Mouse (Mus musculus) MEL (cell line): ENCODE data around the gene Cobll1. TPM values are rescaled to one million over a fixed set of nuclear protein-coding genes. Genes with fewer than 3 reads are reported as not detected.

ENCODE experiments used
- DNase-seq: peaks from one replicate; pipeline ENCODE4 v3.0.0; 2011; ENCODE audit warnings: low read depth, low spot score
- H3K27ac ChIP-seq: 2 replicates; pipeline ENCODE4 v1.5.1; 2012; ENCODE audit warnings: low read depth, mild to moderate bottlenecking, control low read depth, low read length, moderate library complexity; ENCODE audit not compliant: control insufficient read depth
- H3K27me3 ChIP-seq, 2 experiments: fragments of 150-350 bp in 1 of 2; sonication (generic) in 1 of 2; 2 replicates each; pipeline ENCODE4 v1.6.1; 2012; ENCODE audit warnings: low read length in 2 of 2, mild to moderate bottlenecking in 2 of 2, improper control_type of control experiment in 1 of 2, moderate library complexity in 1 of 2; ENCODE audit not compliant: insufficient read depth in 2 of 2, control insufficient read depth in 1 of 2
- H3K36me3 ChIP-seq, 2 experiments: 2 replicates each; pipeline ENCODE4 v1.6.1; 2012 to 2014; ENCODE audit warnings: low read length in 2 of 2, improper control_type of control experiment in 1 of 2, inconsistent platforms in 1 of 2, mild to moderate bottlenecking in 1 of 2; ENCODE audit not compliant: insufficient read depth in 2 of 2, control insufficient read depth in 1 of 2
- H3K4me1 ChIP-seq, 2 experiments: fragments of 150-350 bp in 1 of 2; sonication (generic) in 1 of 2; 2 replicates each; pipeline ENCODE4 v1.6.1; 2012; ENCODE audit warnings: low read length in 2 of 2, improper control_type of control experiment in 1 of 2, mild to moderate bottlenecking in 1 of 2; ENCODE audit not compliant: insufficient read depth in 2 of 2, control insufficient read depth in 1 of 2
- H3K4me3 ChIP-seq, 2 experiments: fragments of 150-350 bp in 1 of 2; sonication (generic) in 1 of 2; 2 replicates each; pipeline ENCODE4 v1.5.1; 2012; ENCODE audit warnings: low read depth in 2 of 2, low read length in 2 of 2, mild to moderate bottlenecking in 2 of 2, moderate library complexity in 2 of 2, control low read depth in 1 of 2, improper control_type of control experiment in 1 of 2; ENCODE audit not compliant: control insufficient read depth in 1 of 2, insufficient read depth in 1 of 2
- H3K79me2 ChIP-seq: 2 replicates; pipeline ENCODE4 v1.6.1; 2012; ENCODE audit warnings: mild to moderate bottlenecking, low read length, moderate library complexity; ENCODE audit not compliant: control insufficient read depth, poor library complexity, insufficient read depth
- H3K9ac ChIP-seq: 2 replicates; pipeline ENCODE4 v1.6.1; 2012; ENCODE audit warnings: low read depth, mild to moderate bottlenecking, control low read depth, low read length, moderate library complexity; ENCODE audit not compliant: control insufficient read depth, poor library complexity, severe bottlenecking
- H3K9me3 ChIP-seq: fragments of 150-350 bp; sonication (generic); replicated peaks from 2 replicates; pipeline ENCODE4 v1.6.1; 2012; ENCODE audit warnings: mild to moderate bottlenecking, low read length, improper control_type of control experiment, moderate library complexity; ENCODE audit not compliant: insufficient read depth
- CHD1 ChIP-seq: IDR thresholded peaks from 2 replicates; pipeline ENCODE4 v1.6.1; 2012; ENCODE audit warnings: low read depth, mild to moderate bottlenecking, inconsistent platforms, low read length, improper control_type of control experiment
- CHD2 ChIP-seq: IDR thresholded peaks from 2 replicates; pipeline ENCODE4 v1.6.1; 2011; ENCODE audit warnings: low read length, improper control_type of control experiment
- CTCF ChIP-seq, 3 experiments: IDR thresholded peaks in 2 of 3; conservative IDR thresholded peaks in 1 of 3; 2 replicates each; pipeline ENCODE4 v1.5.1; 2011 to 2012; ENCODE audit warnings: low read length in 3 of 3, low read depth in 2 of 3, mild to moderate bottlenecking in 2 of 3, improper control_type of control experiment in 1 of 3, inconsistent platforms in 1 of 3, mixed read lengths in 1 of 3, moderate library complexity in 1 of 3; ENCODE audit not compliant: control insufficient read depth in 1 of 3, insufficient read depth in 1 of 3, poor library complexity in 1 of 3, severe bottlenecking in 1 of 3
- E2F4 ChIP-seq: IDR thresholded peaks from 2 replicates; pipeline ENCODE4 v1.6.1; 2011; ENCODE audit warnings: low read depth, low read length, improper control_type of control experiment, borderline replicate concordance
- ETS1 ChIP-seq: IDR thresholded peaks from 2 replicates; pipeline ENCODE4 v1.6.1; 2012; ENCODE audit warnings: low read depth, mild to moderate bottlenecking, inconsistent platforms, low read length, improper control_type of control experiment, moderate library complexity
- GABPA ChIP-seq: IDR thresholded peaks from 2 replicates; pipeline ENCODE4 v1.6.1; 2012; ENCODE audit warnings: low read depth, mild to moderate bottlenecking, inconsistent platforms, low read length, improper control_type of control experiment, moderate library complexity
- KAT2A ChIP-seq: conservative IDR thresholded peaks from 2 replicates; pipeline ENCODE4 v1.6.1; 2012; ENCODE audit warnings: low read depth, low read length, improper control_type of control experiment, inconsistent platforms
- MAX ChIP-seq: IDR thresholded peaks from 2 replicates; pipeline ENCODE4 v1.6.1; 2011; ENCODE audit warnings: low read length, improper control_type of control experiment
- MEF2A ChIP-seq: IDR thresholded peaks from 2 replicates; pipeline ENCODE4 v1.6.1; 2014; ENCODE audit warnings: low read depth, mild to moderate bottlenecking, inconsistent platforms, low read length, improper control_type of control experiment; ENCODE audit not compliant: poor library complexity, insufficient replicate concordance, severe bottlenecking; ENCODE audit errors: extremely low read depth
- MYB ChIP-seq: IDR thresholded peaks from 2 replicates; pipeline ENCODE4 v1.6.1; 2011; ENCODE audit warnings: mild to moderate bottlenecking, low read depth, low read length, improper control_type of control experiment
- POLR2A ChIP-seq, 2 experiments: IDR thresholded peaks; 2 replicates each; pipeline ENCODE4 v1.6.1; 2011 to 2012; ENCODE audit warnings: low read length in 2 of 2, mild to moderate bottlenecking in 2 of 2, control low read depth in 1 of 2, improper control_type of control experiment in 1 of 2, low read depth in 1 of 2, moderate library complexity in 1 of 2; ENCODE audit not compliant: control insufficient read depth in 1 of 2, insufficient read depth in 1 of 2, poor library complexity in 1 of 2
- POLR2AphosphoS2 ChIP-seq: IDR thresholded peaks from 2 replicates; pipeline ENCODE4 v1.6.1; 2011; ENCODE audit warnings: low read length, improper control_type of control experiment
- POLR2AphosphoS5 ChIP-seq: IDR thresholded peaks from 2 replicates; pipeline ENCODE4 v1.6.1; 2012; ENCODE audit warnings: low read depth, borderline replicate concordance, mild to moderate bottlenecking, inconsistent platforms, low read length, moderate library complexity, mixed read lengths
- RAD21 ChIP-seq: IDR thresholded peaks from 2 replicates; pipeline ENCODE4 v1.6.1; 2011; ENCODE audit warnings: mild to moderate bottlenecking, low read depth, low read length, improper control_type of control experiment
- RCOR1 ChIP-seq: IDR thresholded peaks from 2 replicates; pipeline ENCODE4 v1.6.1; 2012; ENCODE audit warnings: low read depth, mild to moderate bottlenecking, inconsistent platforms, low read length, improper control_type of control experiment
- SMC3 ChIP-seq: IDR thresholded peaks from 2 replicates; pipeline ENCODE4 v1.6.1; 2011; ENCODE audit warnings: low read depth, low read length, improper control_type of control experiment
- TCF12 ChIP-seq: IDR thresholded peaks from 2 replicates; pipeline ENCODE4 v1.6.1; 2014; ENCODE audit warnings: low read depth, mild to moderate bottlenecking, inconsistent platforms, low read length, improper control_type of control experiment, moderate library complexity
- UBTF ChIP-seq: IDR thresholded peaks from 2 replicates; pipeline ENCODE4 v1.6.1; 2012; ENCODE audit warnings: low read depth, mild to moderate bottlenecking, inconsistent platforms, low read length, improper control_type of control experiment, moderate library complexity, borderline replicate concordance; ENCODE audit not compliant: insufficient read depth
- USF1 ChIP-seq: IDR thresholded peaks from 2 replicates; pipeline ENCODE4 v1.6.1; 2014; ENCODE audit warnings: low read depth, mild to moderate bottlenecking, inconsistent platforms, low read length, improper control_type of control experiment, moderate library complexity
- ZC3H11A ChIP-seq: IDR thresholded peaks from 2 replicates; pipeline ENCODE4 v1.6.1; 2012; ENCODE audit warnings: low read depth, mild to moderate bottlenecking, inconsistent platforms, low read length, improper control_type of control experiment
- ZMIZ1 ChIP-seq: IDR thresholded peaks from 2 replicates; pipeline ENCODE4 v1.6.1; 2012; ENCODE audit warnings: low read depth, mild to moderate bottlenecking, inconsistent platforms, low read length, improper control_type of control experiment, moderate library complexity
- polyA plus RNA-seq, 2 experiments: library from polyadenylated mRNA; stranded (reverse) in 1 of 2; unstranded in 1 of 2; fragments of >175 nt in 1 of 2; fragments of >200 nt in 1 of 2; gene quantifications; 2 replicates each; pipeline versions ENCODE4 v1.2.1 to v1.2.4; 2012; ENCODE audit warnings: low replicate concordance in 2 of 2, low read depth in 1 of 2; ENCODE audit not compliant: insufficient read length in 2 of 2, insufficient read depth in 1 of 2, missing spikeins in 1 of 2
- total RNA-seq: library from RNA; depleted of rRNA; stranded (reverse); fragments of 300-350 nt; gene quantifications from 2 replicates; pipeline ENCODE4 v1.2.3, GENCODE M21; 2012

Gene Cobll1
- total and polyA plus RNA-seq, 3 experiments = not detected

DNA sequence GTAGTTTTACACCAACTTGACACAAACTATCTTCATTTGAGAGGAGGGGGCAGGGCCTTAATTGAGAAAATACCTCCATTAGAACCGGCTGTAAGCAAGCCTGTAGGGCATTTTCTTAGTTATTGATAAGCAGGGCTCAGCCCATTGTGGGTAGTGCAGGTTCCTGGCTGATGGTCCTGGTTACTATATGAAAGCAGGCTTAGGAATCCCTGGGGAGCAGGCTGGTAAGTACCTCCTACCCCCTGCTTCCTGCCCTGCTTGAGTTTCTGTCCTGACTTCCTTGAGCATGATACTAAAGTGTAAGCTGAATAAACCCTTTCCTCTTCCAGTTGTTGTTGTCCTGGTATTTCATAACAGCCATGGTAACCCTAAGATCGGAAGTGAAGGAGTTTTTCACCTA is 34.7 kb upstream of the Cobll1 start:
- no peaks in the 10 kb centered on the region for H3K36me3 ChIP-seq
- DNase-seq = no peak
- no peaks in the 10 kb centered on the region for H3K9me3 ChIP-seq
- H3K4me3 ChIP-seq = no peak overlapping the region
- H3K4me1 ChIP-seq = no peaks in the 10 kb centered on the region
- no peak overlapping the region for H3K27ac ChIP-seq
- TF ChIP-seq GABPA = no peak
- no peak for TF ChIP-seq KAT2A
- TF ChIP-seq POLR2AphosphoS5 = no peak
- TF ChIP-seq UBTF = no peak
- no peak for TF ChIP-seq RCOR1
- TF ChIP-seq RAD21 = no peak
- TF ChIP-seq USF1 = no peak
- TF ChIP-seq POLR2AphosphoS2 = no peak
- no peak for TF ChIP-seq CTCF (IDR thresholded peaks at IDR 0.05 in 2 of 3, conservative IDR thresholded peaks at IDR 0.05 in 1 of 3; ENCODE audit: control insufficient read depth in 1 of 3, insufficient read depth in 1 of 3, low read depth in 2 of 3, low read length in 3 of 3, poor library complexity in 1 of 3, severe bottlenecking in 1 of 3)
- TF ChIP-seq POLR2A (IDR thresholded peaks at IDR 0.05; ENCODE audit: control insufficient read depth in 1 of 2, insufficient read depth in 1 of 2, low read depth in 1 of 2, low read length in 2 of 2, poor library complexity in 1 of 2) = no peak
- no peak for TF ChIP-seq TCF12
- TF ChIP-seq E2F4 = no peak
- TF ChIP-seq CHD2 = no peak
- TF ChIP-seq ETS1 = no peak
- TF ChIP-seq MAX = no peak
- TF ChIP-seq MEF2A = no peak
- TF ChIP-seq CHD1 = no peak
- TF ChIP-seq SMC3 = no peak
- H3K27me3 ChIP-seq = no peaks in the 10 kb centered on the region
- H3K9ac ChIP-seq = no peak overlapping the region
- H3K79me2 ChIP-seq = no peaks in the 10 kb centered on the region

DNA sequence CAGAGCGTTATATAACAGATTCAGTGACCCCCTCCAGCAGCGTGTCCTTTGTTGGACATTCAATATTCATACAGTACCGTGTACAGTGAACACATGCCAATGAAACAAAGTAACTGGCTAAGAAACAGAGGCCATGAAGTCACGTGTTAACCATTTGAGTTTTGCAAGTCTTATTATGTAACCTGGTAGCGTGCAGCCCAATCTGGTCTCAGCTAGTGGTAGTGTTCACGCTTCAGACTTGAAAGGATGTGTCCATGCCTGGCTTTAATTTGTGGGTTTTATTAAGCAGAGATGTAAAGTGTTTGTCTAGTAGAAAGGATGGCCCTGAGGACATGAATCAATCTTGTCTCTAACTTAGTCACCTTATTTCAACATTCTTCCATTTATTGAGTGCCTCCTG is 29.5 kb upstream of the Cobll1 start:
- no peaks in the 10 kb centered on the region for H3K4me1 ChIP-seq
- no peak overlapping the region for H3K9ac ChIP-seq
- no peak overlapping the region for H3K4me3 ChIP-seq
- no peak for TF ChIP-seq ZMIZ1
- no peak for TF ChIP-seq GABPA
- no peak for TF ChIP-seq ETS1
- TF ChIP-seq POLR2AphosphoS5 = no peak
- TF ChIP-seq MYB = no peak
- no peak for TF ChIP-seq RCOR1
- no peak for TF ChIP-seq ZC3H11A
- no peak for TF ChIP-seq MAX
- DNase-seq = no peak
- no peaks in the 10 kb centered on the region for H3K79me2 ChIP-seq
- H3K27ac ChIP-seq = no peak overlapping the region
- no peaks in the 10 kb centered on the region for H3K36me3 ChIP-seq
- H3K9me3 ChIP-seq = no peaks in the 10 kb centered on the region
- H3K27me3 ChIP-seq = no peaks in the 10 kb centered on the region
